Mouse (Mus musculus) cerebellum, adult (tissue): ENCODE results near the gene Ftsj3.

Experiments
- ATAC-seq: cut with Nextera tagmentation; 2 replicates; pipeline ENCODE4 v1.9.2; 2017; ENCODE audit warnings: mild to moderate bottlenecking, moderate library complexity, mixed read lengths; ENCODE audit not compliant: insufficient number of reproducible peaks, low FRiP score, low TSS enrichment

Ftsj3 gene

GRCm38 (mm10) chr11:106255685-106256451 is at the start of gene Ftsj3, which contains the start of gene Psmc5:
TSS of gene Ftsj3 (minus strand) at chr11:106256079.
TSS of gene Psmc5 (plus strand) at chr11:106256154.
- peak; percentile 89; the same call in 1 of the 2 replicates for ATAC-seq

- ATAC-seq, result no peak
Measured at GRCm38 (mm10) chr11:106305348-106306064, 49.6 kb upstream of the Ftsj3 start.

GRCm38 (mm10) chr11:106302634-106303033 is 46.8 kb upstream of the Ftsj3 start:
- peak; percentile 64; the same call in 1 of the 2 replicates for ATAC-seq

GRCm38 (mm10) chr11:106301765-106302164 is 45.9 kb upstream of the Ftsj3 start, which contains the start of gene Gh:
TSS of gene Gh (minus strand) at chr11:106301865.
- ATAC-seq, result no peak

- no peak for ATAC-seq
Measured at GRCm38 (mm10) chr11:106291861-106292260, 36.0 kb upstream of the Ftsj3 start.

- no peak for ATAC-seq
Measured at GRCm38 (mm10) chr11:106290376-106290775, 34.5 kb upstream of the Ftsj3 start.

- peak; percentile 58; the same call in 1 of the 2 replicates for ATAC-seq
Measured at GRCm38 (mm10) chr11:106289369-106289768, 33.5 kb upstream of the Ftsj3 start.

GRCm38 (mm10) chr11:106286987-106287386 is 31.1 kb upstream of the Ftsj3 start:
- ATAC-seq, result peak; percentile 71

- no peak for ATAC-seq
Measured at GRCm38 (mm10) chr11:106286206-106286605, 30.3 kb upstream of the Ftsj3 start.

- ATAC-seq, result no peak
Measured at GRCm38 (mm10) chr11:106284126-106284525, 28.2 kb upstream of the Ftsj3 start.

GRCm38 (mm10) chr11:106283371-106283770 is 27.5 kb upstream of the Ftsj3 start:
- no peak for ATAC-seq

- no peak for ATAC-seq
Measured at GRCm38 (mm10) chr11:106282452-106282851, 26.6 kb upstream of the Ftsj3 start.

GRCm38 (mm10) chr11:106276454-106276853 is 20.6 kb upstream of the Ftsj3 start, which contains the start of gene Tcam1:
TSS of gene Tcam1 (plus strand) at chr11:106276672.
- peak; percentile 50 for ATAC-seq

- ATAC-seq, result no peak
Measured at GRCm38 (mm10) chr11:106274971-106275411, 19.1 kb upstream of the Ftsj3 start.

- no peak for ATAC-seq
Measured at GRCm38 (mm10) chr11:106274374-106274773, 18.5 kb upstream of the Ftsj3 start.

GRCm38 (mm10) chr11:106273811-106274210 is 17.9 kb upstream of the Ftsj3 start:
- no peak for ATAC-seq

- ATAC-seq, result no peak
Measured at GRCm38 (mm10) chr11:106273311-106273684, 17.4 kb upstream of the Ftsj3 start.

GRCm38 (mm10) chr11:106272644-106273310 is 16.9 kb upstream of the Ftsj3 start, which contains the start of gene Smarcd2:
TSS of gene Smarcd2 (minus strand) at chr11:106272972.
- peak; percentile 67 for ATAC-seq

GRCm38 (mm10) chr11:106271794-106272643 is 16.1 kb upstream of the Ftsj3 start:
- no peak for ATAC-seq
